Mouse (Mus musculus) kidney, adult 9 months (tissue): Measurements from ENCODE around the gene Tbc1d10a.
"Not testable (repeated sequence)": the region's sequence is repeated elsewhere in the genome, so short reads cannot be mapped to it uniquely, and the experiment has no call there.

Source experiments
- DNase-seq: peaks from one replicate; pipeline ENCODE4 v3.0.0; 2022

Tbc1d10a gene

GRCm38 (mm10) chr11:4184251-4184952 is 2.2 kb upstream of the Tbc1d10a start:
- DNase-seq = no peak

- DNase-seq = not testable (repeated sequence)
Measured at GRCm38 (mm10) chr11:4185480-4185879, 1.1 kb upstream of the Tbc1d10a start.

GRCm38 (mm10) chr11:4187318-4187700 is 720 bp downstream of the Tbc1d10a start:
- no peak for DNase-seq

DNA sequence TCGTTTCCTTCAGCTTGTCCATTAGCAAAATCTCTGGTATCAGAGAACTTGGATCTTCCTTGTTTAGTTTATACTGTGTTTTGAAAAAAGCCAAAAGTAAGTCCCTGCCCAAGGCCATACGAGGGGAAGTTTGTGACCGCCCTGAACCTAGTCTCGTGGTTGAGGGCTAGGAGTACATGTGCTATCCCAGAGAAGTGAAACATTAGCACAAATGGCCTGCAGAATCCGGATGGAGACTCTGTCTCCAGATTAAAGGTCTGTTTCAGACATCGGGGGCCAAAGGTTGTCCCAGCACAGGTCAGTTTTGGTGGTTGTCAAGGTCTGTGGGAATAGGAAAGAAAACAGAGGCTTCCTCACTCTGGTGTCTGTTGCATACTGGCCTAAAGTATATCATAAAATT is 2.6 kb downstream of the Tbc1d10a start:
- DNase-seq = peak; percentile 93

GRCm38 (mm10) chr11:4190677-4191076 is 4.1 kb downstream of the Tbc1d10a start:
- no peak for DNase-seq

GRCm38 (mm10) chr11:4192757-4193156 is 6.2 kb downstream of the Tbc1d10a start:
- DNase-seq = no peak

DNA sequence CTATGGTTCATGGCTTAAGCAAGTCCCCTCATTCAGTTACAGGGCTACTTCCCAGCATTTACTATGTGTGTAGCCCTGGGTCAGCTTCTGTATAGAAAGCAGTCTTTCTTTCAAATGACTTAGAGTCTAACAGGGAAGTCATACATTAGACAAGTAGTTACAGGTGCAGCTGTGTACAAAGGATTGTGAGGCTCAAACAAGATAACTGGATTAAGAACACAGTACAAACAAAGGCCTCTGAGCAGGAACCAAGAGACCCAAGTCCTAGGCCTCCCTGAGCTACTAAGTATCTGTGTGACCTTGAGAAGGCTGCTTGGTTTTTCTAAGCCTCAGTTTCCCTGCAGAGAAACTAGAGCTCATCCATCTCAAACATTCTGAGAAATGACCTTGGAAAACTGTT is 6.8 kb downstream of the Tbc1d10a start:
- no peak for DNase-seq

DNA sequence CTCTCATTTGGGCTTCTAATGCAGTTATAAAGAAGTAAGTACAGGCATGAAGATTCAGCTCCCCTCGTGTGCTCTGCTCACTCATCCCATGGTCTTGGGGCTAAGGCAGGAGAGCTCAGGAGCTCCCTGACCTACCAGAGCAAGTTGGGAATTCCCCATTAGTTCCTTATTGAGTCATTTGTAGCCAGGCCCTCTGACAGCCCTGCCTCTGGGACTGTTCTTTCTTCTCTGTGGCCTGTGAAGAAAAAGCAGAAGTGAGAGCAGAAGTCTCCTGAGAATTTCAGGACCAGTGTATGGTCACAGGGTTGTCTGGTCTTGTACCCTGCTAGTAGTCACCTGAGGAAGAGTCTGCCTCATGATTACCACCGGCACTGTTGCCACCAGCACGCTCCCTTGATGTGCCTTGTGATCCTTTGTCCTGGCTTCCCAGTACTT is 9.0 kb downstream of the Tbc1d10a start:
- no peak for DNase-seq

DNA sequence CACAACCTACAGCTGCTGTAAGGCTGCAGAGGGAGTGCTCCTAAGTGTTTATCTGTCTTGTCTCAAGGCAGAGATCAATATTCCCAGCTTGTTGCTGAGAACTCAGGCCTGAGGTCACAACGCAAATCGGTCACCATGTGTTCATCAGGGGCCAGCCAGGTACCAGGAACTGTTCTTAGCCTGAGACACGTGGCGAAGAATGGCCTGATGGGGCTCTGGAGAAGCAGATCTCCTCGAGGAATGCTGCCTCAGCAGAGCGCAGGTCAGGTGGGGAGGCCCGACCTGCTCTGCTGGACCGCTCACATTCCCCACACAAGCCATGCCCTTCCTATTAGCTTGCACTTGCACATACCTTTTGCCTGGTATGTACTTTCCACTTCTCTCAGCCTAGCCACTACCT is 10.0 kb downstream of the Tbc1d10a start:
- DNase-seq = peak; percentile 81

GRCm38 (mm10) chr11:4197691-4198090 is 11.1 kb downstream of the Tbc1d10a start:
- DNase-seq = peak; percentile 96

DNA sequence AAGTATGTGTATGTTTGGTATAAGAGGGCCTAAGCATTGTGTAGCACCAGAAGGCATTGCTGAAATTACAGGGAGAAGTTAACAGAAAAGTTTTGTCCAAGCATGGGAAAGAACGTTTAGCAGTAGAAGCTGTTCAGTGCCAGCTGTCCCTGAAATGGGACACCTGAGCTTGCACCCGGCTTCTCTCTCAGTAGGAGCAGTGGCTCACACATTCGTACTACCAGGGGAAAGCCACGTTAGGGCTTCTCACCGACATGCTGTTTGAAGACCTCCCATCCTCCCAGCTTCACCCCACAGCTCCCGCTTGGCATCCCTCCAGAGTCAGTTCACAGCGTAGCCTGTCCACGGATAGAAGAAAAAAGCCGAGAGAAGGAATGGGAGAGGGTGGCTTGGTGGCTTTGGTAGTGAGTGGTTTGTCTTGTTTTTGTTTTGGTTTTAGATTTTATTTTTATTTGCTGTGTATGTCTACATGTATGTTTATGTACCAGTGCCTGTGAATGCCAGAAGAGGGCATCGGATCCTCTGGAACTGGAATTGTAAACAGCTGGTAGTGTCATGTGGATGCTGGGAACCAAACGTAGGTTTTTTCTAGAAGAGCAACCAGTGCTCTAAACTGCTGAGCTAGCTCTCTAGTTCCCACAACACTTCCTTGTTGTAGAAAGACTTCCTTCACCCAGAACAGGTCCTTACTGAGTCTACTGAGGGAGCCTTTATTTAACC is 15.6 kb downstream of the Tbc1d10a start:
- DNase-seq = no peak

- no peak for DNase-seq
Measured at GRCm38 (mm10) chr11:4202995-4203704, 16.6 kb downstream of the Tbc1d10a start.

- peak; percentile 91 for DNase-seq
Measured at GRCm38 (mm10) chr11:4203705-4204074, 17.1 kb downstream of the Tbc1d10a start.

DNA sequence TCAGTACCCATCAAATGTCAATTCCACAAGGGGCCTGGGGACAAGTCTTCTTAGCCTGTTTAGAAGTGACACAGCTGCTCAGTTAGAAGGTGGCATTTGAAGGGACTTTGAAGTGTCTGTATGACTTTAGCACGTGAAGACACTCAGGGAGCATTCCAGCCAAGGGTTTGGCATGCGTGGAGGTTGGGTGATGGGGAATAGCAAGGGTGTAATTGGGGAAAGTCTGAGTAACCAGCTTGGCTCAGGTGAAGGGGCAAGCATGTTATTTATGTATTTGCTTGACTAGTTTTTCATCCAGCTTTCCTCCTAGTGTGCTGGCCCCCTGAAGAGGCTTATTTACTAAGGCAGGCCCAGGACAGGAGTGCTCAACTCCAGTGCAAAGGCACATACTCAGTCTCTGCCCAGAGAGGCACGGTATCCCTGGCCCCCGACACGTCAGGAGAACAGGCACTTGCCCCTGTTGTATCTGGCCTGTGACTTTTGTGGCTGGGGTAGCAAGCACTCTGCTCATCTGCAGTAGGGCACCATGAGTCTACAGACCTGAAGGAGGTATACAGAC is 18.6 kb downstream of the Tbc1d10a start:
- no peak for DNase-seq

DNA sequence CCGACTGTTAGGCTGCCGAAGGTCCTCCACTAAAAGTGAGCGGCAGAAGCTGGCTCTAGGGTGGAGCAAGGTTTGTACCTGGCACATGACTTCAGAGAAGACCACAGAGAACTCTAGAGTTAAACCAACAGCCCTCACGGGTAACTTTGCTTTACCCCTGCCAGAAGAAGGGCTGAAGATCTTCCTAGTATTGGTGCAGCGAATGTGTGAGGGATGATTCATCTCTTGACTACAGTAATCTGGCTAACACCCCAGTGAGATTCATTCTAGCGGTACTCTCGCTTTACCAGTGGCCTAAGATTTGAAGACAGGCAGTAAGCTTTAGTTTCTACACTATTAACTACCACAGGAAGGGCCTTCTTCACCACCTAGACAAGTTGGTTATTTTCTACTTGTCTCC is 19.4 kb downstream of the Tbc1d10a start:
- no peak for DNase-seq

DNA sequence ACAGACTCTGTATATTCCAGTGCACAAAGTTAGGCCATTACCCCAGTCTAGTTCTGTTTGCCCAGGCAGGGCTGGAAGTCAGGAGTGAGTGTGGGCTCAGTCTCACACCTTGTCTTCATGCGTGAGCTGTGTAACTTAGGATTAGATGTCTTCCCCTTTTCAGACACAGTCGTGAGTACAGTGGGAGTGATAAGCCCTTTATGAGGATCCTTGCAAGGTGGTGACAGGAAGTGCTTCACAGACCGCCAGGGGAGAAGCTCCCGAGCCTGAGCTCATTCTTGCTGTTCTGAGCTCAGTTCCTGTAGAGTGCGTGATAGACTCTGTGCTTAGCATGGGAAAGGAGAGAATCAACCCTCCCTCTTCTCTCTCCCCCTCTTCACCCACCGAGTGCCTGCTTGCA is 20.0 kb downstream of the Tbc1d10a start:
- no peak for DNase-seq

- no peak for DNase-seq
Measured at GRCm38 (mm10) chr11:4207655-4208054, 21.1 kb downstream of the Tbc1d10a start.

- peak; percentile 28 for DNase-seq
Measured at GRCm38 (mm10) chr11:4209556-4209955, 23.0 kb downstream of the Tbc1d10a start.

GRCm38 (mm10) chr11:4210786-4211185 is 24.2 kb downstream of the Tbc1d10a start:
- DNase-seq = peak; percentile 64

GRCm38 (mm10) chr11:4213107-4213506 is 26.5 kb downstream of the Tbc1d10a start:
- no peak for DNase-seq

GRCm38 (mm10) chr11:4214572-4214971 is 28.0 kb downstream of the Tbc1d10a start:
- DNase-seq = no peak

DNA sequence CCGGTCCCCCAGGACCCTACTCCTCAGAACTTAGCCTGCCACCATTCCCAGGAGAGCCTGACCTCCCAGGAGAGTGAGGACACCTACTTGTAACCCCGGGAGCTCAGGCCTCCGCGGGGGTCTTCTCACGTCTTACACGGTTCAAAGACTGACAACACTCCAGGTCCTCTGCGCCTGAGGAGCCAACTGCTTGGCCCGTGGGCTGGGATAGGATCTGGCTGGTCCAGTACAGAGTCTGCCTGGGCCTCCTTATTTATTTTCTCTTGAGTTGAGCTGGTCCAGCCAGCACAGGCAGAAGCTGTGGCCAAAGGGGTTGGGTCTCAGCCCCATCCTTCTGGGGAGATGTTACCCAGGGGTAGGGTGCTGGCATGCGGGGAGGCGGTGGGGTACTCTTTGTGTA is 28.5 kb downstream of the Tbc1d10a start:
- DNase-seq = no peak

GRCm38 (mm10) chr11:4216248-4217000 is 29.8 kb downstream of the Tbc1d10a start:
- peak; percentile 90 for DNase-seq
